Mouse (Mus musculus) neutrophil, adult 5-6 weeks (primary cell): ENCODE measurements around the gene H2-DMb2. TPM values are rescaled to one million over a fixed set of nuclear protein-coding genes. Genes with fewer than 3 reads are reported as not detected.

Experiments used
- ATAC-seq: fragments of 151-379, 151-347 bp; 2 replicates; pipeline ENCODE4 v1.8.0; 2017; ENCODE audit warnings: mild to moderate bottlenecking, moderate TSS enrichment; ENCODE audit not compliant: insufficient number of reproducible peaks, poor library complexity, low FRiP score, severe bottlenecking; ENCODE audit errors: extremely low read depth
- total RNA-seq: library from RNA; stranded (forward); fragments of 200-1000 nt; gene quantifications from 2 replicates; pipeline ENCODE4 v1.2.3, GENCODE M21; 2017

H2-DMb2 gene
- total RNA-seq: 699 and 729 TPM in 2 replicates

DNA sequence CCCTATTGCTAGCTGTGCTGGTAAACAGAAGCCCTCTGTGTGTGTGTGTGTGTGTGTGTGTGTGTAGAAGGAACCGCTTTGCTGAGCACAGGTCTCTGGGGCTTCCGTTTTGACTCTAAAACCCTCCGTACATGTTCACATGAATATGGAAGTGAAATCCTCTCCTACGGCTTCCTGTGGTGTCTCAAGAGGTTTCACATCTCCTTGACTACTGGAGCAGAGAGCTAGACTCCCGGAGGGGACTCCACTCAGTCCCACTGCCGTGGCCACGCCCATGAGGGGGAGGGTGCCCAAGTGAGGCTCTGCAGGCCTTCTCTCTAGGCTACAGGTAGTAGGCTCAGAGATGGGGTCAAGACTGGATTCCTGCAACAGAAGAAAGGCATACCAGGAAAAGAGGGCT is at the start of gene H2-DMb2:
Gene H2-DMb2, plus strand, starts transcription at position 275 of the 400 bp plus-strand sequence.
- ATAC-seq: peak; percentile 64

DNA sequence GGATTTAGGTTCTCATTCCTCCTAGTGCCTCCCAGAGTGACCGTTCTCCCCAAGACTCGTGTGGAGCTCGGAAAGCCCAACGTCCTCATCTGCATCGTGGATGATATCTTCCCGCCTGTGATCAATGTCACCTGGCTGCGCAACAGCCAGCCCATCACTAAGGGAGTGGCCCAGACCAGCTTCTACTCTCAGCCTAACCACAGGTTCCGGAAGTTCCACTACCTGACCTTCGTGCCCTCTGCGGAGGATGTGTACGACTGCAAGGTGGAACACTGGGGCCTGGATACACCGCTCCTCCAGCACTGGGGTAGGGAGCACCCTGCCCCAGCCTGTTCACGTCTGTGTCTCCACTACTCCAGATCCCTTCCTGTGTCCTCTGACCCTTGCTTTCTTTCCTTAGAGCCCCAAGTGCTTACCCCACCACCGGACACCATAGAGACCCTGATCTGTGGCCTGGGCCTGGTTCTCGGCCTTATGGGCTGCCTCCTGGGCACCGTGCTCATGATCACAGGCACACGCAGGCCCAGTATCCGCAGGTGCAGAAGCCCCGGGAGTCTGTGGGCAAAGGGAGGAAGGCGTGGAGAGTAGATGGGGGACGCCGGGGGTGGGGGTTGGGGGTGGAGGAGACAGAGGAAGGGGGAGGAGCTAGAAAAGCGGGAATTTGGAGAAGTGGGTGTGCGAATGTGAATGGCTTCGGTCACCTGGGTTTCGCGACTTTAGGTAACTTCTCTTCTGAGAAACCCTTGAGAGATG is 48.6 kb upstream of the H2-DMb2 start:
- no peak for ATAC-seq

DNA sequence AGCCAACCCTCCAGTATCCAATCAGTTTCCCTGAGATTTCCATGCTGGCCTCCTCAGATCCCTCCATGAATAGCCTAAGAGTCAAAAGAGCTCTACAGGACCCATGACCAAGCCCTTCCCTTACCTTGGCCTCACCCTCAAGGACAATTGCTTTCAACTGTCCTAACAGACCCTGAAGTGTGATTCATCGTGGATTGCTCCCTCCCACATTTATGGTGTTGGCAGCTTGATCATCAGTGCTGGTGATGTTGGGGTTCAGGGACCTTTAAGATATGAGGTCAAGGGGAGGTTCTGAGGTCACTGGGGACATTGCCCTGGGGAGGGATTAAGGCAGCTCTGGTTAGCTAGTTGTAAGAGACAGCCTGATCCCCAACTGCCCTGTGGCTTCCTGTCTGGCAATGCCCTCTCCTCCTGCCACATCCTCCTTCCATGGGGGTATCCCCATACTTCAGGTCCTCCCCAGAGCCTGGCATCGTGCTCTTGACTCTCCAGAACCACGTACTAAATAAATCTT is 46.6 kb upstream of the H2-DMb2 start:
- ATAC-seq: no peak

DNA sequence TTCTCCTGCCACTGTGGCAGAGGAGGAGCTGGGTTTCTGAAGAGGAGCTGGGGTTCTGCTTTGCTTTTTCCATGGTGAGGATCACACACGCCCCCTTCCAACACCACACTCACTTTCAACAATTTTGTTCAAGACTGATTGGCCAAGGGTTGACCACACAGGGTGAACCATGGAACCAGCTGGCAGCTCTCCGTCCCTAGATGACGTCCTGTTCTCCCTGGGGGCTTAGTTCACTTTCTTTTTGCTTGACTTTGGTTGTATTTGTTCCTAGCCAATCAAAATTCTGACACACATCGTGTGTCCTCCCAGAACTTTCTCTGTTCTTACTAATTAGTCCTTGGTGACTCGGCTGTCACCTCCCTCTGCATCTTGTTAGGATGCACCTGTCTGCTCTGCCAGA is 45.8 kb upstream of the H2-DMb2 start:
- peak; percentile 27; the same call in 1 of the 2 replicates for ATAC-seq

DNA sequence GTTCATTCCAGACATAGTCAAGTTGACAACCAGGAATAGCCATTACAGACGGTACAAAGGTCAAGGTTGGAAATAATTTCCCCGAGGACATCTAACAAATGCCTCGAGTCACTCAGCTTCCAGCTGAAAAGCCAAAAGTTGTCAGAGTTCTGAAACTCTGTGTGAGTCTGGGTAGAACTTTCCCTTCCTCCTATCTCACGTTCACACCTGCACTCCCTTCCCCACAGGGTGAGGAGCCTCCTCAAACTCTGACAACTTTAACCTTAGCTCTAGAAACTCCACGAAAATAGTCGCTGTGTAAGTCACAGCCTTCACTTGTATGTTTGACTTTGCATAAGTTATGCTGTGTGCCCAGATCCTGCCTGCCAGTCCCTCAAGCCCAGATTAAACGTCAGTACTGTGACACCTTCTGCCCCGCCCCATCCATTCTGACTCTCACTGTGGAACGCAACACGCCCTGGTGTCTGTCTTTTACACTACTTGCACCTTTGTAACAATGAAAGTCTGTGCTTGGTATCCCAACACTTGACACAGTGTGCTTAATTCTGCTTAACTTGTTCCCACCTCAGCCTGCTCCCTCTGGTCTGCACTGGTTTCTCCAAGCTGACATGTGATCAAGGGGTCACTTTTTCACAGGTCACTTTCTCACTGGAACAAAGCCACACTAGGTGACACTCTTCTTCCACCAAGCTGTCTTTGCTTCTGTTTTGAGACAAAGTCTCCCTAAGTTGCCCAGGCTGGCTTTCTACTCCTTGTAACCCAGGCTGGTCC is 44.2 kb upstream of the H2-DMb2 start:
- ATAC-seq: peak; percentile 16; the same call in 1 of the 2 replicates

DNA sequence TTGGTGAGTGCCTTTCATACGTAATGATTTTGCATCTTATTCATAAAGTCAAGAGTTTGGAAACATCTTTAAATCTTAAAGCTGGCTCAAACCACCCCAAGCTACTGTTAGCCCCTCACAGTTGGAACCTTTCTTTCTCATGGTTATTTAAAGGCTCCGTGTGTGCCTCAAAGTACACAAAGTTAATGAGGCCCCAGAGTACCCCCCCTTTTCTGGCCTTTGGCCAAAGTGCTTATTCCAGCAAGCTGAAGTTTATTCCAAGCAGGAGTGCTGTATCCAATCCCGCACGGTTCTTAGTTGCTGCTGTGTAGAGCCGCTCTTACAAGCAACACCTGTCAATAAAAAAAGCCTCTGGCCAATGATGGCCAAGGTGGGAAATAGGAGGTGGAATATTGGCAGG is 43.6 kb upstream of the H2-DMb2 start:
- ATAC-seq: no peak

DNA sequence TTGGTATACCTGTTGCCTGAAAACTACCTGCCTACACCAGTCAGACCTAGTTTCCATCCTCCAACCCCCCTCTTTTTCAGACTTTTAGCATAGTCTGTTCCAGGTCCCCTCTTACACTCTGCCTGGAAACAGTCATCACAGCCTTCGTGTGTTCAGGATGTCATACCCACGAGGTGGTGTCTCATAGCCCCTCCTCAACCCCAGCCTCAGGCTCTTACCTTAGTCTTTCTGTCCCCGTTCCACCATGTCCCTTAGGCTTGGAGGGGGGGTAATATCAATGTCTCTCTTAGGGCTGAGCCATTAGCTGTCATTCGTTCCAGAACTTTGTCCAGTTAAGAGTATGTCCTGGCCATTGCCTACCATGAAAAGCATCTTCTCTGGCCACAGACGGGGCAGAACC is 41.9 kb upstream of the H2-DMb2 start:
- no peak for ATAC-seq

DNA sequence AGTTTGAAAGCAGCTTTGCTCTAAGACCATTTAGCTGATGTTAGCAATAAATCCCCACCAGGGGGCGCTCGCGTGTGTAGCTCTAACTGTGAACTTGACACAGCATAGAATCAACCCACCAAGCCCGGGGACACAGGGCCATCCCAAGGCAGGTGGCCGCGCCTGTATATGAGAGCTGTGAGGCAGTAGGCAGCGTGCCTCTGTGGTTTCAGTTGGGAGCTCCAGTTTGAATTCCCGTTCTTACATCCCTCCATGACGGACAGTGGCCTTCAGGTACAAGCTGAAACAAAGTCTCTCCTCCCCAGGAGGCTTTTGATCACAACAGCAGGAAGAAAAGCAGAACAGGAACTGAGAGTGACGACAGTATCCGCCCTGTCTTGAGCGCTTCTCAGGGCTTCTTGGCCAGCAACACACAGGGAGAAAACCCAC is 41.5 kb upstream of the H2-DMb2 start:
- ATAC-seq: peak; percentile 79

DNA sequence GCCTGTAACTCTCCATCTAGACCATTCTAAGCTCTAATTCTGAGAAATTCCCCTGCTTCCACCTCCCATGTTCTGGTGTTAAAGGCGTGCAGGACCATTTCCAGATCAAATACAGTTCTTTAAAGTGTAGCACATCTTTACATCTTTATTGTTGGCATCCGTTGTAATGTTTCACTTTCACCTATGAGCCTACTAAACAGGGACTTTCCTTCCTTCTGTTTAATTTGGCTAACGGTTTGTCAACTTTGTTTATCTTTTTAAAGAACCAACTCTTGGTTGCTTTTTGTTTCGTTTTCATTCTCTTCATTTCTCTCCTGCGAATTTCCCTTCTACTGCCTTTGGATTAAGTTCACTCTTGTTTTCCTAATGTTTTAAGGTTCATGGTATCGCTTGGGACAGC is 40.3 kb upstream of the H2-DMb2 start:
- ATAC-seq: peak; percentile 16; the same call in 1 of the 2 replicates

DNA sequence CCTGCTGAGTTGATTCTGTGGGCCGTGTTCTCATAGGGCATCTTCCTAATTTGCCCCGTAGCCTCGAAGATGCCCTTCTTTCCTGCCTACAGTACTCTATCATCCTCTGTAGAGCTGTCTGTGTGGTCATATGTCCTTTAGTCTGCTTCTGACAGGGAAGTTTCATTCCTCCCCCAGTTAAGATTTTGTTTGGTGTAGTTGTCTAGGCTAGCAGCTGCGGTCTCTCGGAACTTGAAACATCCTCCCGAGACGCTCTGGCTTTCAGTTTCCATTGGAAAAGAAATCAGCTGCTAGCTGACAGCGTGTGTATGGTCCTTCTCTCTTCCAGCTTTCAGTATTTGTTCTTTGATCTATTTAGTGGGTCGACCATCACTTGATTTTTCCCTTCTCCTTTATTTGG is 38.3 kb upstream of the H2-DMb2 start:
- ATAC-seq: no peak

DNA sequence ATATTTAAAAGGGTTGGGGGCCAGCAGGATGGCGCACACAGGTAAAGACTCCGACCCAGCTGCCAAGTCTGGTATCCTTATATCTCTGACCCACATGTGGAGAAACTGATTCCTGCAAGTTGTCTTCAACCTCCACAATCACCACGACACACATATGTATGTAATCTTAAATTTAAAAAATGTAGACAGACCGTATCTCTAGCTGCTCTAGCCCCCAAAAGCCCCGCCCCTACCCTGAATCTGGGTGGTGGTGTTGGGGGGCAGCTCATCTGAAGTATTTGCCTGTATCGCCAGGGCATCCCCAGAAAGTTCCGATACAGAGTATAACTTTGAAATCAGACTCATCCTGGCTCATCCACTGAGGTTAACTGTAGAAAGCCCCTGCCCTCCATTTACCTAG is 36.6 kb upstream of the H2-DMb2 start:
- no peak for ATAC-seq

DNA sequence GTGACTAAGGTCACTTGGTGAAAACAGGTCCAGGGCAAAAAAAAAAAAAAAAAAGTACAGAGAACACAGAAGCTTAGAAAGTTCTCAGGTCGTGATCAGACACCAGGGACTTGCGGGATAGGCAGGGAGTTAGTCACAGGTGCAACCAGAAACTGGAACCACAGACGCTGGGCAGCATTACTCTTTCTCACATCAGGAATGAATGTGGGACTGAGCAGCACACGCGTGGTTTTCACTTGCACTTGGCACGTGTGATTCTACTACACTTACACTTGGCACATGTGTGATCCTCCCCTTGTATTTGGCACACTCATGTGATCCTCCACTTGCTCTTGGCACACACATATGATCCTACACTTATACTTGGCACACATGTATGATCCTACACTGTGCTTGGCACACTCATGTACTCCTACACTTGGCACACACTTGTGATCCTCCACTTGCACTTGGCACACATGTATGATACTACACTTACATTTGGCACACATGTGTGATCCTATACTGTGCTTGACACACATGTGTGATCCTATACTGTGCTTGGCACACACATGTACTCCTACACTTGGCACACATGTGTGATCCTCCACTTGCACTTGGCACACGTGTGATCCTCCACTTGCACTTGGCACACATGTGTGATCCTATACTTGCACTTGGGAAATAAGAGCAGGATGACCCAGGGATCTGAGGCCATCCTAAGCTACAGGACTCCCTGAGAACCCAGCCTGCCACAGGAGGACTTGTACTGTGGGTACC is 35.8 kb upstream of the H2-DMb2 start:
- ATAC-seq: no peak

DNA sequence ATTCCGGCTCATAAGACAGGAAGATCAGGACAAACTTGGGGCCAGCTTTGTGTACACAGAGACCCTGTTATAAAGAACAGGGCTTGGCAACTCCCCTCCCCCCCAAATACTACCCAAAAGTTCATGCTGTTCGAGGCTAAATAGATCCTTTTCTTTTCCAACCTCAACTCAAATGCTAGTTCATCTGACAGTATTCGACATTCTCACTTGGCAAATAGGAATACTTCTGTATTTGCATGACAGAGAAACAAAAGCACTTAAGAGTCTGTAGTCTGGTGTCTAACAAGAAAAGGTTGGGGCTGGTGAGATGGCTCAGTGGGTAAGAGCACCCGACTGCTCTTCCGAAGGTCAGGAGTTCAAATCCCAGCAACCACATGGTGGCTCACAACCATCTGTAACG is 34.6 kb upstream of the H2-DMb2 start:
- ATAC-seq: no peak

DNA sequence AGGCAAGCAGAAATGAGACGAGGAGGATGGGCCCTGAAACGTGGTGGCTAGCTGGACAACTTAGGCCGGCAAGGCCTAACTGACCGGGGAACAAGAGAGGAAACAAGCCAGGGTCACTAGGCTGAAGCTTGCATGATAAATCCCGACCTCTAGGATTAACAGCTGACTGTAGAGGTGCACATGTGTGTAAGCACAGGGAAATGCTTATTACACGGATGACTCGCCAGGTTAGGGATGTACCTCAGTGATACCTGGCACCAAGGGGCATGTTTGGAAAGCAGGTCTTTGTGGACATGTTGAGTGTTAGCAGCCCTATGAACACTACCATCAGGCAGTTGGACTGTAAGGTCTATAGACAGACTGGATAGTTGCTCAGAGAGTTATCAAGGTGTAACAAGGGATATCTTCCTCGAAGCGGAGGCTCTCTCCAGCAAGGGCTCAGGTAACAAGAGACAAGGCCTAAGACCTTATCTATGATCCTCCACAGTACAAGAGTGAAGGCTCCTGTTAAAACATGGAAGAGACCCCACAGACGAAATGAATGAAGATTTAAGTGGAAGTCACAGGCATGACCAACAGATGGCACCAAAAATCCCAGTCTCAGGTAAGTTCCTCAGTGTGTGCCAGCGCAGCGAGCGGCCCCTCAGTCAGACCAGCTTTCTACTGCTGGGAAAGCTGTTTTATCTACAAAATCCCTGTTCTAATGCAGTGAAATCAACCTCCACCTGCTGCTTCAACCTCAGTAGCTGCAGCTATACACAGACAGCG is 33.9 kb upstream of the H2-DMb2 start:
- ATAC-seq: peak; percentile 33; the same call in 1 of the 2 replicates

DNA sequence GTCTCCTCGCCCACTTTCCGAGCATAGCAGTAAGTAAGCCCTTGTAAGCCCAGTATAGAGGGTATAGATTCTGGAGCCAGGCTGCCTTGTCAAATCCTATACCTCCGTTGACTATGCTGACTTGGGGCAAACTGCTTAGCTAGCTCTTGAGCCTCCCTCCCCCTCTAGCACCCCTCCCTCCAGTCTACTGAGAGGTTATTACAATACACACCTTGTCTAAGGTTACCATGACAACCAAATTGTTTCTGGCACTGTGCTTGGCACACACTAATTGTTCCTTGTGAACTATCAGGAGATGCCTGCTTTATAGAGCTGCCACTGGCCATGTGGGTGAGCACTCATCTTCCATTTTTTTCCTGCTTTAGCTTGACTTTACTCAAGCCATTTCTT is 33.3 kb upstream of the H2-DMb2 start:
- no peak for ATAC-seq

DNA sequence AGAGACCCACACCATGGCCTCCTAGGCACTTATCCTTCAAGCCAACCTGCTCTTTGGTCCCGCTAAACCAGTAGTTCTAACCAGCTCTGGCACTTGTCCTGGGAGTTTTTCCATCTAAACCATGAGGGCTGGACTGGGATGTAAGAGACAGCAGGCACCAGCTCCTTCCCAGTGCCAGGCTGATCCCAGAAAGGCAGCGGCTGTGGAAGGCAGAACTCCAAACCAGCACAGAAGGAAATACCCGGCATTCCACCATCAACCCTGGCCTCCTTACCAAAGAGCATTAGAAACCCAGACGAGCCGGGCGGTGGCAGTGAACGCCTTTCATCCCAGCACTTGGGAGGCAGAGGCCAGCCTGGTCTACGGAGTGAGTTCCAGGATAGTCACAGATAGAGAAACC is 32.8 kb upstream of the H2-DMb2 start:
- ATAC-seq: no peak

DNA sequence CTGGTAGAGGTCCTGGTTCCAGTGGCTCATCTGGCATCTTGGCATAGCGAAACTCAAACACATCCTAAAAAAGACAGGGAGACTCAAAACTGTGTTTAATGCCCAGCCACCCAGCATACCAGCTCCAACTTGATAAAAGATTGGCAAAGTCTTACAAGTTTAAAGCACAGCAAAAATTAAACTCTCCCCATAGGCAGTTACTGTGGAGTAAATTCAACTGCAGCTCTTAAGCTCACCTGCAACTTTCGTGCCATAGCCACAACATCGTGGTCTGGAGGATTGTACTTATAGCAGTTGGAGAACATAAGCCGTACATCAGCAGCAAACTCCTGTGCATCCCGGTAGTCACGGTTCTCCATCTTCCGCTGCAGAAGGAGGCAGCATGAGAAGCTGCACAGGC is 29.0 kb upstream of the H2-DMb2 start:
- ATAC-seq: no peak

DNA sequence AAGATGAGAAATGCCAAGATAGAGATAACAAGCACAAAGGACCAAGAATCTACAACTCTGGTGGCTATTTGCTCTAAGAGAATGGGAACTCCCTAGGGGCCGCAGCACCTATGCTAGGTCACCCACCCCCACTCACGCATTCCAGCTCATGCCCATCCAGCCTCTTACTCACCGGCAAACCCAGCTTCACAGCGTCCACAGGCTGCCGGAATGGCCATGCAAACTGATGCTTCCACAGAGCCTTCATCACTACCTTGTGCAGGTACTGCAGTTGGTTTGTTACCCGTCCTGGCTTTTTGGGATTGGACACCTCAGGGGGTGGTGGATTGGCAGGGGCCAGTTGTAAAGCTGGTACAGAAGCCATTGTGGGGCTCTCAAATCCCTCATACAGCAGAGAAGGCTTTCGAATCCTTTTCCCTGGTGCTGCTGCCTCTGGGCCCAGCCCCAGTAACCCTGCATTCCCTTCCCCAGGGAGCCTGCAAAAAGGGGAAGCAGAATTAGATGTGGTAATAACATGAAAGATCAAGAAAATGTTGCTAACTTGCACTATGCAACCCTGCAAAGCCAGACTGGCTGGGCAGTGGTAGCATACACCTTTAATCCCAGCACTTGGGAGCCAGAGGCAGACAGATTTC is 26.3 kb upstream of the H2-DMb2 start:
- no peak for ATAC-seq
